Mouse (Mus musculus): ENCODE measurements around the gene Zc3h12d.

DNA sequence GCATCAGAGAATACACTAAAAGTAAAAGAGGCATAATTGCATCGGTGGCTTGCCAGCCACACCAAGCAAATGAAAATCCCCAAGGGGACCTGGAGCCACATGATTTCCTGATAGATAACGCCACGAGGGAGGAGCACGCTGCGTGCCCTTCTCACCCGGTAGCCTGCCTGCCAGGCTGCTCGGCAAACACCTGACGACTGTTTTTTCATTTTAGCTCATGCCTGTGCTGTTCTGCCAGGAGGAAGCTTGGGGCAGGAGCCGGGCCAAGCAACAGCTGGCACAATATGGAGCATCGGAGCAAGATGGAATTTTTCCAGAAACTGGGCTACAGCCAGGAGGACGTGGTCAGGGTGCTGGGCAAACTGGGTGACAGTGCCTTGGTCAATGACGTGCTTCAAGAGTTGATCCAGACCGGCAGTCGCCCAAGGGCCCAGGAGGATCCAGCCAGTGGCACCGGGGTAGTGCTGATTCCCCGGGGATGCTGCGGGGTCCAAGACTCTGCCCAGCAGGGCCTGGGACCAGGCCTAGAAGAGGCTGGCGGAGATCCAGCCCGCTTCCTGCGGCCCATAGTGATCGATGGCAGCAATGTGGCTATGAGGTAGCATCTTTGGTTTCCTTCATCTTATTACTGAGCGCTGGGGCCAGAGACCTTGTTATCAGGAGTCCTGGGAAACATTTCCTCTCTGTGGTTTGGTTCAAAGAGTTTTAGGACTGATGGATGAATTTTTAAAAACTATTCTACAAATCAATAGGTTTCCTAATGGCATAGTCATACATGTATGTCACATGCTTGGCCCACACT lies 7.5 kb downstream of the Zc3h12d start:
- TF ChIP-seq POLR2A (IDR thresholded peaks at IDR 0.05; ENCODE audit: borderline replicate concordance, extremely low read depth, low read depth, low read length) (no peak), CTCF (IDR thresholded peaks at IDR 0.05; ENCODE audit: insufficient read depth, low read length) (no peak)
